Mouse (Mus musculus): ENCODE data around the gene Ranbp9.

DNA sequence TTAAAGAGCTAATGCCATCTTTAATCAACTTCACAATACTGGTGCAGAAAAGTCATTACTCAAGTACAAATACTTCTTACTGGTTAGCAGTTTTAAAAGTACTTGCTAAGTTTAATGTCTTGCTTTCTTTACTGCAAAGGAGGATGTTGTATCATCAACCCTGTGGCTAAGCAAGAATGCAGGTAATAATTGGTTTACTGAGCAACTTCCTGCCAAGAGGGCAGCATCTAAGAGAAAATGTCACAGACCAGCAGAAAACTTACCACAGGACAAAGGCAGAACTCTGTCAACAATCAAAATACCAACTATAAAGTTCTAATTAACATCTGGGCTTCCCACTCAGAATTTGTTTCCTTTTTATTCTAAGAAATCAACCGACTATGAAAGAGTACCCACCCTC is 65.8 kb downstream of the Ranbp9 start:
- TF ChIP-seq CTCF (IDR thresholded peaks at IDR 0.05; ENCODE audit: low read depth) (no peak), EP300 (IDR thresholded peaks at IDR 0.05; ENCODE audit: low read depth) (no peak)
